Mouse (Mus musculus) hindbrain, embryonic 15.5 days (tissue): Measurements from ENCODE around the gene Trip11. TPM values are rescaled to one million over a fixed set of nuclear protein-coding genes. Genes with fewer than 3 reads are reported as not detected.

Experiments
- ATAC-seq: fragments of 200-750 bp; cut with Nextera tagmentation; 2 replicates; pipeline ENCODE4 v1.8.0; 2017; ENCODE audit warnings: low read depth, moderate number of reproducible peaks, moderate TSS enrichment; ENCODE audit not compliant: low FRiP score
- H3K27ac ChIP-seq: fragments of 300-500 bp; sonication (generic); replicated peaks from 2 replicates; pipeline ENCODE4 v1.5.1; 2015; ENCODE audit warnings: mild to moderate bottlenecking, inconsistent platforms
- H3K27me3 ChIP-seq: fragments of 300-500 bp; sonication (generic); 2 replicates; pipeline ENCODE4 v1.6.1; 2015; ENCODE audit warnings: control low read depth, inconsistent platforms
- H3K36me3 ChIP-seq: fragments of 300-500 bp; sonication (generic); 2 replicates; pipeline ENCODE4 v1.6.1; 2015; ENCODE audit warnings: control low read depth, inconsistent platforms
- H3K4me1 ChIP-seq: fragments of 300-500 bp; sonication (generic); replicated peaks from 2 replicates; pipeline ENCODE4 v1.6.1; 2015; ENCODE audit warnings: control low read depth, inconsistent platforms
- H3K4me2 ChIP-seq: fragments of 300-500 bp; sonication (generic); 2 replicates; pipeline ENCODE4 v1.6.1; 2015; ENCODE audit warnings: moderate library complexity, mild to moderate bottlenecking, inconsistent platforms
- H3K4me3 ChIP-seq: fragments of 300-500 bp; sonication (generic); 2 replicates; pipeline ENCODE4 v1.5.1; 2015; ENCODE audit warnings: mild to moderate bottlenecking, inconsistent platforms
- H3K9ac ChIP-seq: fragments of 300-500 bp; sonication (generic); 2 replicates; pipeline ENCODE4 v1.6.1; 2015; ENCODE audit warnings: inconsistent platforms
- H3K9me3 ChIP-seq: fragments of 300-500 bp; sonication (generic); 2 replicates; pipeline ENCODE4 v1.6.1; 2016; ENCODE audit warnings: control low read depth, inconsistent platforms
- WGBS: fragments of 180-500 bp; shearing (Covaris S2); methylation state at CpG from one replicate; pipeline ENCODE4 v1.1.7; 2015; 5-methylcytosine and 5-hydroxymethylcytosine counted together
- polyA plus RNA-seq: library from polyadenylated mRNA; unstranded; fragments of >200 nt; fragmentation: Nextera tagmentation; extraction: Ambion mirVana; gene quantifications from 2 replicates; pipeline ENCODE4 v1.2.1, GENCODE M21; 2015

Gene Trip11
- polyA plus RNA-seq, 1 experiment from 2014 or later, result 20.9 TPM

GRCm38 (mm10) chr12:101789767-101790166 is 123.3 kb downstream of the Trip11 start:
- no peak overlapping the region for H3K27ac ChIP-seq
- no peaks in the 10 kb centered on the region for H3K4me1 ChIP-seq
- ATAC-seq, result no peak
- no peak overlapping the region for H3K4me2 ChIP-seq
- no peaks in the 10 kb centered on the region for H3K27me3 ChIP-seq
- H3K9ac ChIP-seq, result no peak overlapping the region
- H3K4me3 ChIP-seq, result no peak overlapping the region
- no peaks in the 10 kb centered on the region for H3K36me3 ChIP-seq
- no peaks in the 10 kb centered on the region; the same call in 1 of the 2 replicates for H3K9me3 ChIP-seq
- 95% methylated on average over 3 of the region's 3 CpGs for WGBS

DNA sequence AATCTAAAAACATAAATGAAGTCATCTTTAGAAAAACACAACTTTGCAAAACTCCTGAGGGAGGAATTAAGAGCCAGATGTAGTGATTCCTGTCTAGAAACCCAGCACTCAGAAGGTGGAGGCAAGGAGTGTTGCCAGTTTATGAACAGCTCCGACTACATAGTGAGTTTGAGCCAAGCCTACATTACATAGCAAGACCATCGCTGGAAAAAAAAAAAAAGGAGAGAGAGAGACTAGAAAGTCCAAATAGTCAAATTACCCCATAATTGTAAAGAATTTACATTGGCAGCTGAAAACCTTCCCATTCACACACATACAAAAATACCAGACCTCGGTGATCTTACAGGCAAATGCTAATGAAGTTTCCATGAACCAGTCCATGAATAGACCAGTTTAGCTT is 123.8 kb downstream of the Trip11 start:
- ATAC-seq, result no peak
- H3K27me3 ChIP-seq, result no peaks in the 10 kb centered on the region
- no peaks in the 10 kb centered on the region for H3K4me1 ChIP-seq
- no peak overlapping the region for H3K9ac ChIP-seq
- no peak overlapping the region for H3K4me3 ChIP-seq
- H3K9me3 ChIP-seq, result no peaks in the 10 kb centered on the region; the same call in 1 of the 2 replicates
- no peak overlapping the region for H3K27ac ChIP-seq
- WGBS, result 87% methylated on average over 3 of the region's 3 CpGs
- H3K36me3 ChIP-seq, result no peaks in the 10 kb centered on the region
- H3K4me2 ChIP-seq, result no peak overlapping the region

Other genes starting within 250 kb of the Trip11 start
- gene Tc2n, start 194.7 kb downstream of the Trip11 start, polyA plus RNA-seq, result 0.40 and 0.59 TPM in 2 replicates
- gene Fbln5, start 94.2 kb downstream of the Trip11 start, polyA plus RNA-seq, result 15.0 and 17.4 TPM in 2 replicates
- 8.2 and 11.2 TPM in 2 replicates for gene Atxn3, start 45.0 kb upstream of the Trip11 start, polyA plus RNA-seq
- 29.6 and 30.6 TPM in 2 replicates for gene Cpsf2, start 62.7 kb upstream of the Trip11 start, polyA plus RNA-seq
- gene Slc24a4, start 215.5 kb upstream of the Trip11 start, polyA plus RNA-seq, result 1.6 and 2.7 TPM in 2 replicates